Mouse (Mus musculus): ENCODE data around the gene Crygb. TPM values are rescaled to one million over a fixed set of nuclear protein-coding genes. Genes with fewer than 3 reads are reported as not detected.

Gene Crygb
- polyA plus RNA-seq, 1 experiment = not detected

DNA sequence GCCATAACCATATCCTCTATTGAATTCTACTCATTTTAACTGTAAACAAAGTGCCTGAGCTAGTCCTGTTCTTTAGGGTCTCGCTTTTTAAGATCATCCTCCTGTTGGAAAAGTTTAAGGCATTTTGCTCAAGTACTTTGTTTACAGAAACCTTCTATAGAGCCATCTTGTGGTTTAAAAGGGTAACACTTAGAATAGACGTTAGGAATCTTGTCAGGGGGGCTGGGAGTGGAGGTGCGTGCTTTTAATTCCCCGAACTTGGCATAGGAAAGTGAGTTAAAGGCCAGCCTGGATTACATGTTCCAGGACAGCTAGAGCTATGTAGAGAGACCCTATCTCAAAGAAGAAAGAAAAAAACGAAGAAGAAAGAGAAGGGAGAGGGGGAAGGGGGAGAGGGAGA lies 6.5 kb downstream of the Crygb start:
- H3K27me3 ChIP-seq (ENCODE audit: control insufficient read depth, insufficient read depth, insufficient read length) = no peaks in the 10 kb centered on the region
- no peak overlapping the region for H3K4me3 ChIP-seq
- no peak overlapping the region for H3ac ChIP-seq (ENCODE audit: control insufficient read depth, insufficient read length)
- H3K4me2 ChIP-seq (ENCODE audit: low read depth) = no peak overlapping the region
- no peaks in the 10 kb centered on the region for H3K36me3 ChIP-seq (ENCODE audit: control insufficient read depth, insufficient read depth)
- H3K79me2 ChIP-seq (ENCODE audit: control insufficient read depth, insufficient read depth) = no peaks in the 10 kb centered on the region
- TF ChIP-seq TCF12 (IDR thresholded peaks at IDR 0.05; ENCODE audit: insufficient read depth, poor library complexity, severe bottlenecking) = no peak
- TF ChIP-seq TCF3 (IDR thresholded peaks at IDR 0.05; ENCODE audit: insufficient read length, low read depth) = no peak
- TF ChIP-seq CEBPB (IDR thresholded peaks at IDR 0.05; ENCODE audit: insufficient read depth, poor library complexity, severe bottlenecking) = no peak

DNA sequence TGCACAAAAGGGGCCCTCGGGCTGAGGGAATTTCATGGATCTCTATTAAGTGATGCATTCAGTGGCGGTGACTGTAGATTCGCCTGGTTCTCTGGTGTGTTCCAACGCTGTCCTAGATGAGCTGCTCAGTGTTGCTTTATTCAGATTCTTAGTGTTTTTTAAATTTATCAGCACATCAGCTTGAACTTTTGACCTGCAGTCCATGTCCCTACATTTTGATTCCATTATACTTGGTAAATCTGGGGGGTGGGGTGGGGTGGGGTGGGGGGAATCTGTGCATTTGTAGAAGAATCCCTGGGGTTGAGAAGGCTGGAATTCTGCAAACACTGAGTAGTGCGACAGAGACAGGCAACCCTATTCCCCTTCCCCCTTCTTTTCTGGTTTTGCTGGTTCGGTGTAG lies 8.5 kb downstream of the Crygb start, which contains the start of gene Crygc:
Gene Crygc, minus strand, starts transcription at position 101 of the 400 bp plus-strand sequence.
- Histone ChIP-seq H3K4me2 (ENCODE audit: low read depth) (no peak within 1 kb of the TSS), H3ac (ENCODE audit: control insufficient read depth, insufficient read length) (no peak within 1 kb of the TSS), H3K27me3 (ENCODE audit: control insufficient read depth, insufficient read depth, insufficient read length) (no peaks in the 10 kb centered on the region), H3K4me3 (no peak within 1 kb of the TSS), H3K79me2 (ENCODE audit: control insufficient read depth, insufficient read depth) (no peaks in the 10 kb centered on the region), H3K36me3 (ENCODE audit: control insufficient read depth, insufficient read depth) (no peaks in the 10 kb centered on the region)
- TF ChIP-seq E2F4 (IDR thresholded peaks at IDR 0.05; ENCODE audit: insufficient read depth) (no peak), MAX (IDR thresholded peaks at IDR 0.05; ENCODE audit: low read depth) (no peak), POLR2A (IDR thresholded peaks at IDR 0.05; ENCODE audit: insufficient read length, low read depth) (no peak), MYOD1 (IDR thresholded peaks at IDR 0.05; ENCODE audit: control insufficient read depth in 1 of 3, insufficient read length in 2 of 3, low read depth in 2 of 3) (no peak), CEBPB (IDR thresholded peaks at IDR 0.05; ENCODE audit: insufficient read depth, poor library complexity, severe bottlenecking) (no peak), USF1 (IDR thresholded peaks at IDR 0.05; ENCODE audit: low read depth) (no peak), TCF3 (IDR thresholded peaks at IDR 0.05; ENCODE audit: insufficient read length, low read depth) (no peak), SRF (IDR thresholded peaks at IDR 0.05; ENCODE audit: control insufficient read depth, insufficient read length, low read depth) (no peak), MYOG (IDR thresholded peaks at IDR 0.05; ENCODE audit: control insufficient read depth in 1 of 3, insufficient read depth in 1 of 3, insufficient read length in 2 of 3, low read depth in 2 of 3) (no peak), REST (IDR thresholded peaks at IDR 0.05; ENCODE audit: insufficient read depth, insufficient read length) (no peak), POLR2AphosphoS2 (IDR thresholded peaks at IDR 0.05; ENCODE audit: insufficient read length, low read depth) (no peak), TCF12 (IDR thresholded peaks at IDR 0.05; ENCODE audit: insufficient read depth, poor library complexity, severe bottlenecking) (no peak)

DNA sequence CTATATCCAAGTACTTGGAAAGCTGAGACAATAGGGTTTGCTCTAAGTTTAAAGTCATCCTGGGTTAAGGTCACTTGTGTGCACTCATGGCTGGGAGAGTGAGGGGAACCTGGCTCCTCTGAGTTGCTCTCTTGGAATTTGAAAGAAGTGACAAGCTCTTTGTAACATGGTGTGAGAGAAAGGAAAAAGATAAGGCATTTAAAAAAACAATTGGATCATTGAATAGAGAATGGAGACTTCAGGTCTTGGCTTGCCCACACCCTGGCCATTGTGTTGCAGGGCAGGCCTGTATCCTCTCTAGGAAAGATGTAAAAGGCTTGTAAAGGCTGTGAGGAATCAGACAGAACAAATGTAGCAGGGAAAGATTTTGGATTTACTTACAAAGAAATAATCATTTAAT lies 14.2 kb downstream of the Crygb start:
- Histone ChIP-seq H3K79me2 (ENCODE audit: control insufficient read depth, insufficient read depth) (no peaks in the 10 kb centered on the region), H3K36me3 (ENCODE audit: control insufficient read depth, insufficient read depth) (no peaks in the 10 kb centered on the region), H3K4me2 (ENCODE audit: low read depth) (no peak overlapping the region), H3ac (ENCODE audit: control insufficient read depth, insufficient read length) (no peak overlapping the region), H3K27me3 (ENCODE audit: control insufficient read depth, insufficient read depth, insufficient read length) (no peaks in the 10 kb centered on the region), H3K4me3 (no peak overlapping the region)
- no peak for TF ChIP-seq CEBPB (IDR thresholded peaks at IDR 0.05; ENCODE audit: insufficient read depth, poor library complexity, severe bottlenecking)
- no peak for TF ChIP-seq TCF3 (IDR thresholded peaks at IDR 0.05; ENCODE audit: insufficient read length, low read depth)
- no peak for TF ChIP-seq POLR2A (IDR thresholded peaks at IDR 0.05; ENCODE audit: insufficient read length, low read depth)

DNA sequence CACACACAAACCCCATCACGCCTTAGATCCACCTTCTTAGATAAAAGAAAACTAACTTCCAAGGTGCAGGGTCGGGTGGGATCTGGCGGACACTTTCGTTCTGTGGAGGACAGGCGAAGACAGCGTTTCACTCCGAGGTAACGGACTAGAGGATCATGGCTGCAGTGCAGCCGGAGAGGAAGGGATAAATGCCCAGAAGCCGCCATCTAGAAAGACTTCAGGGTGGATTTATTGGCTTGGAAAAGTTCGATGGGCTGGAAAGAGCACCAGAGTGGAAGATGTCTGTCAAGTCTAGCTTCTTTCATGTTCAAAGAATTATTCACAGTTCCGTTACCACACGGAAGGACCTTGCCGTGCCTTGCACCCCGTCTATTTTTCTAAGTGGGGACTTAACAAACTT lies 17.9 kb downstream of the Crygb start:
- TF ChIP-seq TCF12 (IDR thresholded peaks at IDR 0.05; ENCODE audit: insufficient read depth, poor library complexity, severe bottlenecking) (no peak), E2F4 (IDR thresholded peaks at IDR 0.05; ENCODE audit: insufficient read depth) (no peak), POLR2AphosphoS2 (IDR thresholded peaks at IDR 0.05; ENCODE audit: insufficient read length, low read depth) (no peak), POLR2A (IDR thresholded peaks at IDR 0.05; ENCODE audit: insufficient read length, low read depth) (no peak), MYOG (IDR thresholded peaks at IDR 0.05; ENCODE audit: control insufficient read depth in 1 of 3, insufficient read depth in 1 of 3, insufficient read length in 2 of 3, low read depth in 2 of 3) (no peak), MAX (IDR thresholded peaks at IDR 0.05; ENCODE audit: low read depth) (no peak), MYOD1 (IDR thresholded peaks at IDR 0.05; ENCODE audit: control insufficient read depth in 1 of 3, insufficient read length in 2 of 3, low read depth in 2 of 3) (no peak), SRF (IDR thresholded peaks at IDR 0.05; ENCODE audit: control insufficient read depth, insufficient read length, low read depth) (no peak), CEBPB (IDR thresholded peaks at IDR 0.05; ENCODE audit: insufficient read depth, poor library complexity, severe bottlenecking) (no peak), REST (IDR thresholded peaks at IDR 0.05; ENCODE audit: insufficient read depth, insufficient read length) (no peak), TCF3 (IDR thresholded peaks at IDR 0.05; ENCODE audit: insufficient read length, low read depth) (no peak), USF1 (IDR thresholded peaks at IDR 0.05; ENCODE audit: low read depth) (no peak)
- Histone ChIP-seq H3K79me2 (ENCODE audit: control insufficient read depth, insufficient read depth) (no peaks in the 10 kb centered on the region), H3ac (ENCODE audit: control insufficient read depth, insufficient read length) (no peak overlapping the region), H3K4me3 (no peak overlapping the region), H3K36me3 (ENCODE audit: control insufficient read depth, insufficient read depth) (no peaks in the 10 kb centered on the region), H3K4me2 (ENCODE audit: low read depth) (no peak overlapping the region), H3K27me3 (ENCODE audit: control insufficient read depth, insufficient read depth, insufficient read length) (no peaks in the 10 kb centered on the region)

DNA sequence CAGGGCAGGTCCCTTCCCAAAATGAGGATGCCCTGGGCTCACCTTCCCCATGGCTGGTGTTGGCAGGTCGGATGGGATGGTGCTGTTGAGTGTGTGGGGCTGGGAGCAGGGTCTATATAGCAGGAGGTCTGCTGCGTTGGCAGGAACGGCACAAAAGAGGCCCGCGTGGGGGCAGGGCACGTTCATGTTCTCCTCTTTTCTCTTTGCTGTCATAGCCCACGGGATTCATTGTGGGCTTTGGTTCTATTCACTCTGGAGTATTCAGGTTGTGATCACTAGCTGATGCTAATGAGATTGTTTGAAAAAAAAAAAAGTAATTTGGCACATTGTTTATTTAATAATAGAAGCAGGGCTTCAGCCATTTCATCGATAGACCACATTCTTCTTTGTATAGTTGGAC lies 18.7 kb downstream of the Crygb start, which contains the start of gene Crygd:
Gene Crygd, minus strand, starts transcription at position 101 of the 400 bp plus-strand sequence.
- no peaks in the 10 kb centered on the region for H3K36me3 ChIP-seq (ENCODE audit: control insufficient read depth, insufficient read depth)
- TF ChIP-seq MYOD1 (IDR thresholded peaks at IDR 0.05; ENCODE audit: control insufficient read depth in 1 of 3, insufficient read length in 2 of 3, low read depth in 2 of 3) (no peak), TCF12 (IDR thresholded peaks at IDR 0.05; ENCODE audit: insufficient read depth, poor library complexity, severe bottlenecking) (no peak), MAX (IDR thresholded peaks at IDR 0.05; ENCODE audit: low read depth) (no peak), TCF3 (IDR thresholded peaks at IDR 0.05; ENCODE audit: insufficient read length, low read depth) (no peak), USF1 (IDR thresholded peaks at IDR 0.05; ENCODE audit: low read depth) (no peak), REST (IDR thresholded peaks at IDR 0.05; ENCODE audit: insufficient read depth, insufficient read length) (no peak), CEBPB (IDR thresholded peaks at IDR 0.05; ENCODE audit: insufficient read depth, poor library complexity, severe bottlenecking) (no peak)
- no peak within 1 kb of the TSS for H3ac ChIP-seq (ENCODE audit: control insufficient read depth, insufficient read length)
- H3K27me3 ChIP-seq (ENCODE audit: control insufficient read depth, insufficient read depth, insufficient read length) = no peaks in the 10 kb centered on the region
- no peak within 1 kb of the TSS for H3K4me3 ChIP-seq
- H3K79me2 ChIP-seq (ENCODE audit: control insufficient read depth, insufficient read depth) = no peaks in the 10 kb centered on the region
- no peak within 1 kb of the TSS for H3K4me2 ChIP-seq (ENCODE audit: low read depth)
